Mouse (Mus musculus) liver, adult 2 months (tissue): ENCODE results near the gene Stip1. TPM values are rescaled to one million over a fixed set of nuclear protein-coding genes. Genes with fewer than 3 reads are reported as not detected.

Experiments
- DNase-seq: peaks from one replicate; pipeline ENCODE4 v3.0.0-alpha.2; 2011; ENCODE audit warnings: low read depth, low spot score; ENCODE audit errors: extremely low read depth
- H3K27ac ChIP-seq: fragments of 200-500 bp; replicated peaks from 2 replicates; pipeline ENCODE4 v1.5.1; 2012; ENCODE audit warnings: low read depth, mild to moderate bottlenecking, control low read depth, inconsistent platforms, low read length; ENCODE audit not compliant: insufficient read depth
- H3K27me3 ChIP-seq: fragments of 200-500 bp; 2 replicates; pipeline ENCODE4 v1.6.1; 2012; ENCODE audit warnings: mild to moderate bottlenecking, moderate library complexity, low read length, inconsistent platforms; ENCODE audit not compliant: control insufficient read depth, insufficient read depth
- H3K36me3 ChIP-seq: fragments of 200-500 bp; 2 replicates; pipeline ENCODE4 v1.6.1; 2012; ENCODE audit warnings: low read length, inconsistent platforms; ENCODE audit not compliant: control insufficient read depth, insufficient read depth
- H3K4me1 ChIP-seq: fragments of 200-500 bp; 2 replicates; pipeline ENCODE4 v1.6.1; 2011; ENCODE audit warnings: low read length; ENCODE audit not compliant: control insufficient read depth, insufficient read depth
- H3K4me3 ChIP-seq: fragments of 200-500 bp; 2 replicates; pipeline ENCODE4 v1.5.1; 2011; ENCODE audit warnings: low read depth, mild to moderate bottlenecking, control low read depth, low read length, moderate library complexity; ENCODE audit not compliant: insufficient read depth
- H3K79me2 ChIP-seq: fragments of 200-500 bp; 2 replicates; pipeline ENCODE4 v1.6.1; 2012; ENCODE audit warnings: inconsistent platforms, mild to moderate bottlenecking, low read length, moderate library complexity; ENCODE audit not compliant: control insufficient read depth, insufficient read depth
- H3K9ac ChIP-seq: fragments of 200-500 bp; 2 replicates; pipeline ENCODE4 v1.6.1; 2012; ENCODE audit warnings: low read depth, mild to moderate bottlenecking, control low read depth, inconsistent platforms, low read length
- CTCF ChIP-seq: fragments of 200-500 bp; IDR thresholded peaks from 2 replicates; pipeline ENCODE4 v1.5.1; 2011; ENCODE audit warnings: low read depth, low read length, control low read depth
- POLR2A ChIP-seq: fragments of 200-500 bp; IDR thresholded peaks from 2 replicates; pipeline ENCODE4 v1.6.1; 2011; ENCODE audit warnings: low read length, control low read depth; ENCODE audit not compliant: insufficient read depth; ENCODE audit errors: extremely low read depth
- WGBS: fragments of 180-500 bp; shearing (Covaris S2); methylation state at CpG from one replicate; pipeline ENCODE4 v1.1.7; 2018; 5-methylcytosine and 5-hydroxymethylcytosine counted together
- polyA plus RNA-seq: library from polyadenylated mRNA; depleted of rRNA; stranded (reverse); fragments of >200 nt; gene quantifications from 2 replicates; pipeline ENCODE4 v1.2.3, GENCODE M21; 2012
- total RNA-seq: library from RNA; depleted of rRNA; stranded (reverse); fragments of >200 nt; gene quantifications from 2 replicates; pipeline ENCODE4 v1.2.3, GENCODE M21; 2014

Gene Stip1
- total and polyA plus RNA-seq, 2 experiments: 32.3 to 44.9 TPM

DNA sequence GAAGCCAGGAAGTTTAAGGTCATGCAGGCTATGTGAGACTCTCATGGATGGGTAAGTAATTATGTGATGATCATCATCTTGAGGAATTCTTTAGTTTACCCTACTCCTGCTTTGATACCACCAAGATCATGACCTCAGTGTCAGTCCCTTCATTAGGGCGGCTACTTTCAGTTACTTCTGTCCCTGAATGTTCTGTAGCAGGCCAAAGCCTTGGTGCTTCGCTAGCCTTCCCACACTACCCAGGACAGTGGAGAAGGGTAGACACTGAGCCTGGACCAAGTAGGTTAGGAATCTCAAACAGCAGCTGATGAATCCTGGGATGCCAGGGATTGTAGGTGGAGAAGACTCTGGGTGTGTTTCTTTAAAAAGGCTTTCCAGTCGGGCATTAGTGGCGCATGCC is 58.3 kb downstream of the Stip1 start:
- no peak overlapping the region for H3K9ac ChIP-seq
- H3K79me2 ChIP-seq: peaks cover 4% of the 10 kb centered on the region; the same call in 1 of the 2 replicates
- WGBS: 73% methylated on average over 4 of the region's 4 CpGs
- H3K27me3 ChIP-seq: no peaks in the 10 kb centered on the region
- DNase-seq: no peak
- peaks cover 3% of the 10 kb centered on the region; the same call in 1 of the 2 replicates for H3K36me3 ChIP-seq
- peaks cover 19% of the 10 kb centered on the region for H3K4me1 ChIP-seq
- no peak overlapping the region for H3K4me3 ChIP-seq
- no peak overlapping the region for H3K27ac ChIP-seq
- TF ChIP-seq POLR2A (no peak), CTCF (no peak)

GRCm38 (mm10) chr19:6980381-6981093 is 59.2 kb downstream of the Stip1 start, which contains the start of gene Fkbp2:
Gene Fkbp2 (minus strand): TSS chr19:6980501.
- H3K4me3 ChIP-seq: peak within 1 kb of the TSS; percentile 70
- H3K9ac ChIP-seq: peak within 1 kb of the TSS; percentile 91
- peaks cover 3% of the 10 kb centered on the region; the same call in 1 of the 2 replicates for H3K36me3 ChIP-seq
- TF ChIP-seq POLR2A (peak; percentile 95), CTCF (no peak)
- H3K27ac ChIP-seq: peak within 1 kb of the TSS; percentile 94
- DNase-seq: peak; percentile 93
- peaks cover 8% of the 10 kb centered on the region; the same call in 1 of the 2 replicates for H3K79me2 ChIP-seq
- peaks cover 22% of the 10 kb centered on the region for H3K4me1 ChIP-seq
- WGBS: 1% methylated on average over 38 of the region's 38 CpGs
- no peaks in the 10 kb centered on the region for H3K27me3 ChIP-seq

DNA sequence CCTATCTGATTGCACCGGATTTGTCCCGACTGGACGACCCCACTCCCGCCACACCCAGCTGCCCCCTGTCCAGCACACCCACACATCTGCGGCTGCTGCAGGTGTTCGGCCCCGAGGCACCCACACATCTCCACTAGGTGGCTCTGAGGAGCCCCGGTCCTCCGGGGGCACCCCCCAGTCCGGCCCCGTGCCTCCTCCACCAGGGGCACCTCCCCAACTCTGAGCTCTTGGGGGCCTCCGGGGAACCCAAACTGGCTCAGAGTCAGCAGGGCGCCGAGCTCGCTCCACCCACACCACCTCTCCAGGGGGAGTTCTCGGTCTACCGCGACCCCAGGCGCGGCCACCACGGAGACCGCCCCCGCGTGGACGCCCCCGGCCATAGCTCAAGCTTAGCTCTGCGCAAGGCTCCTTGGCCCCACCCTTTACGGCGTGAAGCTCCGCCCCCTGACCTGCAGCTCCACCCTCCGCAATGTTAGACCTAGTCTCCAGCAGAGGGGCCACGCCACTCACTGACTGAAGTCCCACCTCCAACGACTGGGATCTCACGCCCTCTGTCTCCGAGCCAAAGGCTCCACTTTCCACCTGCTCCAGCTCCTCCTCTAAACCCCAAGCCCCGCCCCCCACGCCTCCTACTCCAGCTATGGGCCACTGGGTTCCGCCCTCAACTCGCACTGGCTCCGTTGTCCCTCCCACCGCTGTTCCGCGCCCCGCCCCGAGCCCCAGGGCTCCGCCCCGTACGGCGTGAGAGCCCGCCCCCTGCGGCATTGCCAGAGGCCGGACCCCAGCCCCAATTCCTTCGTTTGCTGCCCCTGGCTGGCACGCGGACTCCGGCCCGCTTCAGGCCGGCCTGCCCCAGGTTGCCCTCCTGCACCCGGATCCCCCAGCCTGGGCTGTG is 60.0 kb downstream of the Stip1 start:
- peaks cover 22% of the 10 kb centered on the region for H3K4me1 ChIP-seq

DNA sequence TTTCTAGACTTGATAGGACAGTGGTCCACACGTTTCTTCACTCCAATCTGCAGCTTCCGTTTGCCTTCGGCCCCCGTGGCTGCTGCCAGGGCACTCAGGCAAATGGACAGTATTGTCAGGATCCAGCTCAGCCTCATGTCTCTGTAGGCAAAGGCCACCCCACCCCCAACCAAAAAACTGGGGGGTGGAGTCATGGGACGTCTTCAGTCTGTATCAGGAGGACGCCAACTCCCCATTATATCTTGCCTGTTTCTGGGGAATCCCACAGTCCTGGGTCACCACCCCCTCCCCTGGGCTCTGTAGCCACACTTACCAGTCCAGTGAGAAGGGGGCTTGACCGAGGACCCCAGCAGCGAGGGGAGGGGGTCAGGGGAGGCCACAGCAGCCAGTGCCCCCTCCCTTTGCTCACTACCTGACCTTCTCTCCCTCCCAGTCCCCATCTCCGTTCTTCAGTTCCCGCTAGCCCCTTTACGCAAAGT is 60.7 kb downstream of the Stip1 start:
- Histone ChIP-seq H3K4me3 (peak overlapping the region; percentile 70), H3K36me3 (peaks cover 3% of the 10 kb centered on the region; the same call in 1 of the 2 replicates), H3K9ac (peak overlapping the region; percentile 72), H3K79me2 (peaks cover 8% of the 10 kb centered on the region; the same call in 1 of the 2 replicates), H3K27me3 (no peaks in the 10 kb centered on the region), H3K27ac (peak overlapping the region; percentile 72), H3K4me1 (peaks cover 22% of the 10 kb centered on the region)
- WGBS: 3% methylated on average over 11 of the region's 11 CpGs
- peak; percentile 44 for DNase-seq
- no peak for TF ChIP-seq POLR2A
- TF ChIP-seq CTCF: no peak

More for the DNA sequence above, 60.0 kb downstream of the Stip1 start:
- Histone ChIP-seq H3K36me3 (peaks cover 3% of the 10 kb centered on the region; the same call in 1 of the 2 replicates), H3K27ac (peak overlapping the region; percentile 85), H3K4me3 (peak overlapping the region; percentile 70), H3K9ac (peak overlapping the region; percentile 83), H3K27me3 (no peaks in the 10 kb centered on the region), H3K79me2 (peaks cover 8% of the 10 kb centered on the region; the same call in 1 of the 2 replicates)
- 1% methylated on average over 58 of the region's 59 CpGs for WGBS
- peak; percentile 98 for DNase-seq
- peak; percentile 74 for TF ChIP-seq CTCF
- TF ChIP-seq POLR2A: no peak

DNA sequence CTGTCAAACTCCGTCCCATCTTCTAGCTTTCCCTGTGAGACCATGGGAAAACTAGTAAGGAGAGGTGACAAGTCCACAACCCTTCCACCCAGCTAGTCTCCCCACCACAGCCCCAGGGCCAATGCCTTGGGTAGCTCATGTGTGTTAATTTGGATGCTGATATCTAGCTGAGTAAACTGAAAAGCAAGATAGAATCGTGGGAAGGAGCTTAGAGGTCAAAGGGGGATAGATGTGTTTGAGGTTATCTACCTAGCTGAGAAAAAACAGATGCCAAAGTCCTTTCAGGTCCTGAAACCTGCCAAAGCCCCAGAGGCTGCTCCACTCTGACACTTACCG is 61.2 kb downstream of the Stip1 start:
- Histone ChIP-seq H3K27ac (peak overlapping the region; percentile 72), H3K9ac (peak overlapping the region; percentile 72), H3K36me3 (peaks cover 3% of the 10 kb centered on the region; the same call in 1 of the 2 replicates), H3K4me3 (peak overlapping the region; percentile 70; the same call in 1 of the 2 replicates), H3K27me3 (no peaks in the 10 kb centered on the region), H3K79me2 (peaks cover 8% of the 10 kb centered on the region; the same call in 1 of the 2 replicates), H3K4me1 (peaks cover 22% of the 10 kb centered on the region)
- WGBS: 29% methylated on average over 3 of the region's 3 CpGs
- TF ChIP-seq CTCF: no peak
- TF ChIP-seq POLR2A: no peak
- DNase-seq: peak; percentile 61
